20 mouse cellular contexts compared by ENCODE assay signal in the genomic region with DNA sequence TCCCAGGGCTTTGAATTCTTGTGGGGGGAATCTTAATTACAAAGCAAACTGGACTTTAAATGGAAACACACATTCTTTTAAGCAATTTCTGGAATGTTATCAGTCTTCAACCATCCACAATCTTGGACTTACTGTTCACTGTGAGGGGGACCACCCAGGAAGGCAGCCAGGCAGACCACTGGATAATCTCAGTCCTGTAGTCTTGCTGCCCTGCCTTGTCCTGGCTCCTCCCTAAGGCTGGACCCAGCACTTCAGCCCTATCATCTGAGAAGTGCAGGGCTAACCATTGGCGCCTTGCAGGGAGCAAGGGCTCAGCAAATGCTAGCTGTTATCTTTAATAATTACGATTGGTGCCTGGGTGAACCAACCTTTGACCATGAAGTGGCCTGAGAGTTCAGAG. TPM values are rescaled to one million over a fixed set of nuclear protein-coding genes. Genes with fewer than 3 reads are reported as not detected.
DNase-seq lines count a peak whose midpoint lies in the region; ATAC-seq and TF ChIP-seq lines count a peak whose summit lies in the region.
"Had no signal": no experiment of that assay in that cellular context is flagged by ENCODE, and none has a peak within 500 bp of the region (broad histone marks: within the 10 kb centered on the region; RNA-seq: fewer than 3 reads in every experiment).

No protein-coding gene starts in this region.

- no peaks in the 10 kb centered on the region for H3K27me3 ChIP-seq in heart, adult 2 months (ENCODE audit: control insufficient read depth, insufficient read depth, low read length)
- no peaks in the 10 kb centered on the region for H3K27me3 ChIP-seq in lung, embryonic 15.5 days
- no peaks in the 10 kb centered on the region for H3K27me3 ChIP-seq in embryonic facial prominence, embryonic 11.5 days (ENCODE audit: control insufficient read depth, insufficient read depth, low read length)
- no peaks in the 10 kb centered on the region for H3K27me3 ChIP-seq in stomach, embryonic 16.5 days (ENCODE audit: control insufficient read depth, insufficient read depth, low read length)
- H3K27me3 ChIP-seq: embryonic facial prominence, embryonic 13.5 days; hindbrain, embryonic 12.5 days; liver, embryonic 15.5 days; neural tube, embryonic 15.5 days had no signal

- H3K4me1 ChIP-seq in heart, adult 2 months (ENCODE audit: control insufficient read depth, insufficient read depth, low read length): peaks cover 2% of the 10 kb centered on the region
- H3K4me1 ChIP-seq in lung, embryonic 15.5 days: peaks cover 89% of the 10 kb centered on the region
- H3K4me1 ChIP-seq in lung, adult 2 months (ENCODE audit: control insufficient read depth, insufficient read depth, low read length): peaks cover 23% of the 10 kb centered on the region
- no peaks in the 10 kb centered on the region for H3K4me1 ChIP-seq in embryonic facial prominence, embryonic 11.5 days (ENCODE audit: control insufficient read depth, insufficient read depth, low read length)
- H3K4me1 ChIP-seq in stomach, embryonic 16.5 days (ENCODE audit: control insufficient read depth, insufficient read depth, low read length): peaks cover 39% of the 10 kb centered on the region
- H3K4me1 ChIP-seq: liver, embryonic 15.5 days had no signal

- ATAC-seq in lung, embryonic 15.5 days (ENCODE audit: borderline replicate concordance, extremely low read depth, low FRiP score, low TSS enrichment): peak; percentile 65
- no peak for ATAC-seq in embryonic facial prominence, embryonic 11.5 days (replicated peaks; ENCODE audit: insufficient number of reproducible peaks, low FRiP score, low TSS enrichment, low read depth)
- ATAC-seq in stomach, embryonic 16.5 days (ENCODE audit: insufficient read depth, low FRiP score): peak; percentile 34; the same call in 1 of the 2 replicates
- ATAC-seq: activated CD4-positive, CD25-positive, alpha-beta regulatory T cell, adult 4 months had no signal

- no peaks in the 10 kb centered on the region for H3K36me3 ChIP-seq in heart, adult 2 months (ENCODE audit: control insufficient read depth, insufficient read depth, low read length)
- H3K36me3 ChIP-seq in lung, embryonic 15.5 days: no peaks in the 10 kb centered on the region
- no peaks in the 10 kb centered on the region for H3K36me3 ChIP-seq in embryonic facial prominence, embryonic 11.5 days (replicated peaks; ENCODE audit: control insufficient read depth, insufficient read depth, low read depth, low read length)
- H3K36me3 ChIP-seq in stomach, embryonic 16.5 days (ENCODE audit: control insufficient read depth, insufficient read depth, low read length): no peaks in the 10 kb centered on the region
- H3K36me3 ChIP-seq: embryonic facial prominence, embryonic 13.5 days; G1E; hindbrain, embryonic 12.5 days; liver, embryonic 15.5 days; neural tube, embryonic 15.5 days had no signal

- no peaks in the 10 kb centered on the region for H3K9me3 ChIP-seq in lung, embryonic 15.5 days
- no peaks in the 10 kb centered on the region for H3K9me3 ChIP-seq in embryonic facial prominence, embryonic 11.5 days (replicated peaks; ENCODE audit: control insufficient read depth, low read length)
- no peaks in the 10 kb centered on the region for H3K9me3 ChIP-seq in stomach, embryonic 16.5 days (replicated peaks; ENCODE audit: control insufficient read depth, low read length)
- H3K9me3 ChIP-seq: embryonic facial prominence, embryonic 13.5 days; hindbrain, embryonic 12.5 days; liver, embryonic 15.5 days; neural tube, embryonic 15.5 days had no signal

- intact Hi-C loops in heart, adult 2 months (cut with DNase I): no loop called here

- TF ChIP-seq CTCF in heart, adult 2 months (IDR thresholded peaks at IDR 0.05): no peak
- TF ChIP-seq CTCF in lung, adult 2 months (IDR thresholded peaks at IDR 0.05; ENCODE audit: insufficient read depth, low read length): no peak

- WGBS in heart, adult 2 months: 47% methylated on average over 2 of the region's 2 CpGs
- 6% methylated on average over 2 of the region's 2 CpGs for WGBS in lung, embryonic 15.5 days
- WGBS in lung, adult 2 months: 62% methylated on average over 2 of the region's 2 CpGs
- WGBS in embryonic facial prominence, embryonic 11.5 days: 50% methylated on average over 2 of the region's 2 CpGs
- WGBS in stomach, embryonic 16.5 days: 28% methylated on average over 2 of the region's 2 CpGs

- no peak overlapping the region for H3K4me3 ChIP-seq in heart, adult 2 months
- H3K4me3 ChIP-seq in lung, embryonic 15.5 days: no peak overlapping the region
- no peak overlapping the region for H3K4me3 ChIP-seq in lung, adult 2 months (replicated peaks; ENCODE audit: extremely low read depth, low read depth, low read length)
- no peak overlapping the region for H3K4me3 ChIP-seq in embryonic facial prominence, embryonic 11.5 days (ENCODE audit: low read depth, low read length)
- no peak overlapping the region for H3K4me3 ChIP-seq in stomach, embryonic 16.5 days (replicated peaks; ENCODE audit: low read length)
- H3K4me3 ChIP-seq: embryonic facial prominence, embryonic 13.5 days; hindbrain, embryonic 12.5 days; layer of hippocampus, adult 2 months; liver, embryonic 15.5 days; neural tube, embryonic 15.5 days had no signal

- H3K9ac ChIP-seq in heart, adult 2 months (ENCODE audit: low read depth, low read length): no peak overlapping the region
- no peak overlapping the region for H3K9ac ChIP-seq in lung, embryonic 15.5 days
- no peak overlapping the region for H3K9ac ChIP-seq in embryonic facial prominence, embryonic 11.5 days (replicated peaks; ENCODE audit: low read length)
- no peak overlapping the region for H3K9ac ChIP-seq in stomach, embryonic 16.5 days (ENCODE audit: low read length)
- H3K9ac ChIP-seq: embryonic facial prominence, embryonic 13.5 days; hindbrain, embryonic 12.5 days; liver, embryonic 15.5 days; neural tube, embryonic 15.5 days had no signal

- no peak overlapping the region for H3K27ac ChIP-seq in heart, adult 2 months
- peak overlapping the region; percentile 92 for H3K27ac ChIP-seq in lung, embryonic 15.5 days
- H3K27ac ChIP-seq in embryonic facial prominence, embryonic 11.5 days (replicated peaks; ENCODE audit: low read depth, low read length): no peak overlapping the region
- peak overlapping the region; percentile 88 for H3K27ac ChIP-seq in stomach, embryonic 16.5 days (ENCODE audit: low read length)
- H3K27ac ChIP-seq: embryonic facial prominence, embryonic 13.5 days; hindbrain, embryonic 12.5 days; layer of hippocampus, adult 2 months; liver, embryonic 15.5 days; neural tube, embryonic 15.5 days had no signal

- TF ChIP-seq POLR2A in heart, adult 2 months (IDR thresholded peaks at IDR 0.05; ENCODE audit: insufficient read depth, low read depth, low read length): no peak
- TF ChIP-seq POLR2A in lung, adult 2 months (IDR thresholded peaks at IDR 0.05; ENCODE audit: borderline replicate concordance, extremely low read depth, low read depth, low read length): no peak

- no peak overlapping the region for H3K4me2 ChIP-seq in lung, embryonic 15.5 days
- no peak overlapping the region for H3K4me2 ChIP-seq in embryonic facial prominence, embryonic 11.5 days (ENCODE audit: low read depth, low read length)
- no peak overlapping the region for H3K4me2 ChIP-seq in stomach, embryonic 16.5 days (ENCODE audit: low read depth, low read length)
- H3K4me2 ChIP-seq: embryonic facial prominence, embryonic 13.5 days; hindbrain, embryonic 12.5 days; liver, embryonic 15.5 days; neural tube, embryonic 15.5 days had no signal

- H3K79me2 ChIP-seq in heart, adult 2 months (replicated peaks; ENCODE audit: control insufficient read depth, insufficient read depth, low read length): no peaks in the 10 kb centered on the region

- DNase-seq in heart, postnatal 4 days: peak; percentile 27
- no peak for DNase-seq in heart, adult 2 months
- DNase-seq in lung, adult 2 months: no peak
- peak; percentile 24 for DNase-seq in embryonic facial prominence, embryonic 11.5 days (ENCODE audit: low spot score)
- DNase-seq in adrenal gland, adult 8-10 months: no peak
- no peak for DNase-seq in frontal cortex, postnatal 36 days (ENCODE audit: low spot score in 2 of 2)
- DNase-seq: B cell, adult 2 months; cerebellum, adult 18-20 months; thymus, postnatal 36 days had no signal

- TF ChIP-seq EP300 in heart, adult 2 months (IDR thresholded peaks at IDR 0.05; ENCODE audit: insufficient read depth, low read depth, low read length): no peak

RNA-seq across cellular contexts. Expression of a gene that starts 37.3 kb away (rescaled TPM):
- not detected for total RNA-seq in heart, postnatal 4 days (2021)
- not detected for total RNA-seq in heart, adult 2 months (2021)
- not detected in 2 replicates for polyA plus RNA-seq in heart, adult 2 months (2012; rRNA removed)
- 0.15 and 0.16 TPM in 2 replicates for polyA plus RNA-seq in lung, embryonic 15.5 days (2015; fragmentation: Nextera tagmentation; extraction: Ambion mirVana)
- 0.40 and 0.43 TPM in 2 replicates for polyA plus RNA-seq in lung, adult 2 months (2012; rRNA removed)
- not detected in 2 replicates for polyA plus RNA-seq in embryonic facial prominence, embryonic 11.5 days (2014; fragmentation: Nextera tagmentation; extraction: Ambion mirVana)
- polyA plus RNA-seq in stomach, embryonic 16.5 days (2015; fragmentation: Nextera tagmentation; extraction: Ambion mirVana): not detected in 2 replicates
- not detected for total RNA-seq in adrenal gland, adult 8-10 months (2022)
- total RNA-seq: left cerebral cortex, postnatal 36 days had no signal
- polyA plus RNA-seq: activated CD4-positive, CD25-positive, alpha-beta regulatory T cell, adult 4 months; embryonic facial prominence, embryonic 13.5 days; forebrain, embryonic 11.5 days; G1E; hindbrain, embryonic 12.5 days; liver, embryonic 15.5 days; neural tube, embryonic 15.5 days had no signal

Comparison
In these comparisons a context has a peak if more than half of its experiments do, and no peak if none do; other contexts are left out.
1. DNase-seq: peak in heart, postnatal 4 days (single experiment) and embryonic facial prominence, embryonic 11.5 days (single experiment); none in heart, adult 2 months (0 of 2), lung, adult 2 months (single experiment), adrenal gland, adult 8-10 months (single experiment) and frontal cortex, postnatal 36 days (0 of 2).
2. H3K27ac ChIP-seq: peak in lung, embryonic 15.5 days (single experiment) and stomach, embryonic 16.5 days (single experiment); none in heart, adult 2 months (single experiment) and embryonic facial prominence, embryonic 11.5 days (single experiment).